Mouse (Mus musculus) heart, embryonic 11.5 days (tissue): Measurements from ENCODE around the gene Zfp839. TPM values are rescaled to one million over a fixed set of nuclear protein-coding genes. Genes with fewer than 3 reads are reported as not detected.

Experiments
- ATAC-seq: fragments of 200-750 bp; cut with Nextera tagmentation; replicated peaks from 2 replicates; pipeline ENCODE4 v1.8.0; 2017; ENCODE audit warnings: moderate library complexity; ENCODE audit not compliant: insufficient number of reproducible peaks, low FRiP score, low TSS enrichment
- H3K27ac ChIP-seq: fragments of 300-500 bp; sonication (generic); 2 replicates; pipeline ENCODE4 v1.5.1; 2014; ENCODE audit warnings: mild to moderate bottlenecking, low read depth, low read length
- H3K27me3 ChIP-seq: fragments of 300-500 bp; sonication (generic); 2 replicates; pipeline ENCODE4 v1.6.1; 2014; ENCODE audit warnings: mild to moderate bottlenecking, low read length, mixed read lengths; ENCODE audit not compliant: control insufficient read depth, insufficient read depth
- H3K36me3 ChIP-seq: fragments of 300-500 bp; sonication (generic); 2 replicates; pipeline ENCODE4 v1.6.1; 2014; ENCODE audit warnings: mild to moderate bottlenecking, low read length, moderate library complexity, mixed read lengths; ENCODE audit not compliant: control insufficient read depth, insufficient read depth
- H3K4me1 ChIP-seq: fragments of 300-500 bp; sonication (generic); 2 replicates; pipeline ENCODE4 v1.6.1; 2014; ENCODE audit warnings: low read length; ENCODE audit not compliant: control insufficient read depth, insufficient read depth
- H3K4me2 ChIP-seq: fragments of 300-500 bp; sonication (generic); 2 replicates; pipeline ENCODE4 v1.6.1; 2014; ENCODE audit warnings: mild to moderate bottlenecking, moderate library complexity
- H3K4me3 ChIP-seq: fragments of 300-500 bp; sonication (generic); 2 replicates; pipeline ENCODE4 v1.5.1; 2014; ENCODE audit warnings: low read depth, low read length
- H3K9ac ChIP-seq: fragments of 300-500 bp; sonication (generic); 2 replicates; pipeline ENCODE4 v1.6.1; 2014; ENCODE audit warnings: mild to moderate bottlenecking, low read depth, low read length, moderate library complexity
- H3K9me3 ChIP-seq: fragments of 300-500 bp; sonication (generic); replicated peaks from 2 replicates; pipeline ENCODE4 v1.6.1; 2016; ENCODE audit warnings: low read length; ENCODE audit not compliant: control insufficient read depth
- WGBS: fragments of 180-500 bp; shearing (Covaris S2); extraction: QIAGEN DNeasy Blood & Tissue Kit; methylation state at CpG from one replicate; pipeline ENCODE4 v1.1.7; 2014; ENCODE audit not compliant: insufficient replicate concordance; 5-methylcytosine and 5-hydroxymethylcytosine counted together
- polyA plus RNA-seq: library from polyadenylated mRNA; unstranded; fragments of >200 nt; fragmentation: Nextera tagmentation; extraction: Ambion mirVana; gene quantifications from 2 replicates; pipeline ENCODE4 v1.2.1, GENCODE M21; 2014

The Zfp839 gene
- 3.1 and 3.2 TPM in 2 replicates for polyA plus RNA-seq

GRCm38 (mm10) chr12:110850010-110850928, at the start of gene Zfp839:
TSS of gene Zfp839 (plus strand) at chr12:110850253.
- Histone ChIP-seq H3K27ac (peak within 1 kb of the TSS; percentile 75; the same call in 1 of the 2 replicates), H3K4me3 (peak within 1 kb of the TSS; percentile 95), H3K9me3 (no peaks in the 10 kb centered on the region), H3K4me1 (peaks cover 20% of the 10 kb centered on the region), H3K36me3 (peaks cover 3% of the 10 kb centered on the region; the same call in 1 of the 2 replicates), H3K9ac (peak within 1 kb of the TSS; percentile 95), H3K27me3 (no peaks in the 10 kb centered on the region), H3K4me2 (peak within 1 kb of the TSS; percentile 85)
- peak; percentile 68 for ATAC-seq
- WGBS: under 1% methylated on average over 84 of the region's 89 CpGs

GRCm38 (mm10) chr12:110801876-110802464, 48.1 kb upstream of the Zfp839 start:
- Histone ChIP-seq H3K9me3 (no peaks in the 10 kb centered on the region), H3K36me3 (no peaks in the 10 kb centered on the region), H3K4me1 (peaks cover 21% of the 10 kb centered on the region), H3K4me2 (no peak overlapping the region), H3K27ac (no peak overlapping the region), H3K27me3 (no peaks in the 10 kb centered on the region), H3K4me3 (no peak overlapping the region), H3K9ac (no peak overlapping the region; the same call in 1 of the 2 replicates)
- peak; percentile 35; the same call in 1 of the 2 replicates for ATAC-seq
- WGBS: 70% methylated on average over 10 of the region's 10 CpGs

GRCm38 (mm10) chr12:110802674-110803297, 47.3 kb upstream of the Zfp839 start:
- H3K36me3 ChIP-seq: no peaks in the 10 kb centered on the region
- H3K9ac ChIP-seq: no peak overlapping the region; the same call in 1 of the 2 replicates
- no peak overlapping the region for H3K27ac ChIP-seq
- H3K4me1 ChIP-seq: peaks cover 21% of the 10 kb centered on the region
- 82% methylated on average over 5 of the region's 5 CpGs for WGBS
- no peaks in the 10 kb centered on the region for H3K9me3 ChIP-seq
- no peaks in the 10 kb centered on the region for H3K27me3 ChIP-seq
- no peak overlapping the region for H3K4me2 ChIP-seq
- no peak for ATAC-seq
- no peak overlapping the region for H3K4me3 ChIP-seq

GRCm38 (mm10) chr12:110804261-110804660, 45.8 kb upstream of the Zfp839 start:
- Histone ChIP-seq H3K36me3 (no peaks in the 10 kb centered on the region), H3K9me3 (no peaks in the 10 kb centered on the region), H3K4me2 (0 out of 2 replicates have a peak overlapping the region, but pooled peaks have one; percentile 27), H3K4me1 (peaks cover 21% of the 10 kb centered on the region), H3K27ac (peak overlapping the region; percentile 55), H3K9ac (no peak overlapping the region), H3K4me3 (no peak overlapping the region), H3K27me3 (no peaks in the 10 kb centered on the region)
- ATAC-seq: peak; percentile 59
- WGBS: 32% methylated on average over 10 of the region's 10 CpGs

GRCm38 (mm10) chr12:110806301-110806970, 43.6 kb upstream of the Zfp839 start:
- Histone ChIP-seq H3K4me1 (peaks cover 24% of the 10 kb centered on the region), H3K36me3 (no peaks in the 10 kb centered on the region), H3K27ac (no peak overlapping the region), H3K9ac (no peak overlapping the region), H3K4me2 (no peak overlapping the region), H3K27me3 (no peaks in the 10 kb centered on the region), H3K4me3 (no peak overlapping the region), H3K9me3 (no peaks in the 10 kb centered on the region)
- 81% methylated on average over 3 of the region's 3 CpGs for WGBS
- no peak for ATAC-seq

- peaks cover 15% of the 10 kb centered on the region; the same call in 1 of the 2 replicates for H3K4me1 ChIP-seq
- no peaks in the 10 kb centered on the region for H3K9me3 ChIP-seq
- no peak for ATAC-seq
- no peaks in the 10 kb centered on the region for H3K27me3 ChIP-seq
- no peak overlapping the region for H3K27ac ChIP-seq
- no peak overlapping the region for H3K9ac ChIP-seq
- H3K4me3 ChIP-seq: no peak overlapping the region
- WGBS: 80% methylated on average over 10 of the region's 10 CpGs
- no peak overlapping the region for H3K4me2 ChIP-seq
- H3K36me3 ChIP-seq: no peaks in the 10 kb centered on the region
Observed at GRCm38 (mm10) chr12:110808430-110808829, 41.6 kb upstream of the Zfp839 start.

- H3K36me3 ChIP-seq: no peaks in the 10 kb centered on the region
- H3K27me3 ChIP-seq: no peaks in the 10 kb centered on the region
- WGBS: 86% methylated on average over 5 of the region's 5 CpGs
- H3K9me3 ChIP-seq: no peaks in the 10 kb centered on the region
- no peak for ATAC-seq
- H3K4me3 ChIP-seq: no peak overlapping the region
- H3K9ac ChIP-seq: no peak overlapping the region
- H3K4me1 ChIP-seq: peaks cover 13% of the 10 kb centered on the region; the same call in 1 of the 2 replicates
- no peak overlapping the region for H3K27ac ChIP-seq
- no peak overlapping the region for H3K4me2 ChIP-seq
Observed at GRCm38 (mm10) chr12:110808848-110809247, 41.2 kb upstream of the Zfp839 start.

- H3K36me3 ChIP-seq: no peaks in the 10 kb centered on the region
- H3K4me1 ChIP-seq: peaks cover 6% of the 10 kb centered on the region; the same call in 1 of the 2 replicates
- no peak overlapping the region for H3K9ac ChIP-seq
- 85% methylated on average over 9 of the region's 9 CpGs for WGBS
- no peak overlapping the region for H3K27ac ChIP-seq
- H3K4me2 ChIP-seq: no peak overlapping the region
- H3K9me3 ChIP-seq: no peaks in the 10 kb centered on the region
- H3K27me3 ChIP-seq: no peaks in the 10 kb centered on the region
- no peak for ATAC-seq
- H3K4me3 ChIP-seq: no peak overlapping the region
Observed at GRCm38 (mm10) chr12:110813132-110813531, 36.9 kb upstream of the Zfp839 start.
